Mouse (Mus musculus) stomach, postnatal 0 days (tissue): ENCODE data around the gene Cdt1. TPM values are rescaled to one million over a fixed set of nuclear protein-coding genes. Genes with fewer than 3 reads are reported as not detected.
A peak's percentile ranks its signal among the peaks of the same experiment; 100 is the strongest.

Experiments used
- ATAC-seq: fragments of 200-750 bp; cut with Nextera tagmentation; 2 replicates; pipeline ENCODE4 v1.8.0; 2017; ENCODE audit not compliant: low FRiP score, low TSS enrichment
- DNase-seq: peaks from one replicate; pipeline ENCODE4 v3.0.0-alpha.2; 2016; ENCODE audit warnings: low spot score
- H3K27ac ChIP-seq: fragments of 300-500 bp; sonication (generic); replicated peaks from 2 replicates; pipeline ENCODE4 v1.5.1; 2014; ENCODE audit warnings: mild to moderate bottlenecking, control low read depth
- H3K27me3 ChIP-seq: fragments of 300-500 bp; sonication (generic); 2 replicates; pipeline ENCODE4 v1.6.1; 2014; ENCODE audit warnings: low read length; ENCODE audit not compliant: control insufficient read depth, insufficient read depth
- H3K36me3 ChIP-seq: fragments of 300-500 bp; sonication (generic); 2 replicates; pipeline ENCODE4 v1.6.1; 2014; ENCODE audit warnings: low read length, mixed read lengths; ENCODE audit not compliant: control insufficient read depth, insufficient read depth
- H3K4me1 ChIP-seq: fragments of 300-500 bp; sonication (generic); replicated peaks from 2 replicates; pipeline ENCODE4 v1.6.1; 2014; ENCODE audit warnings: antibody characterized with exemption; ENCODE audit not compliant: control insufficient read depth, insufficient read depth
- H3K4me2 ChIP-seq: fragments of 300-500 bp; sonication (generic); replicated peaks from 2 replicates; pipeline ENCODE4 v1.6.1; 2014; ENCODE audit warnings: low read depth, mild to moderate bottlenecking, control low read depth, moderate library complexity
- H3K4me3 ChIP-seq: fragments of 300-500 bp; sonication (generic); 2 replicates; pipeline ENCODE4 v1.5.1; 2014; ENCODE audit warnings: low read depth, low read length, control low read depth
- H3K9ac ChIP-seq: fragments of 300-500 bp; sonication (generic); 2 replicates; pipeline ENCODE4 v1.6.1; 2014; ENCODE audit warnings: mild to moderate bottlenecking, low read length, control low read depth, mixed read lengths
- H3K9me3 ChIP-seq: fragments of 300-500 bp; sonication (generic); 2 replicates; pipeline ENCODE4 v1.6.1; 2016; ENCODE audit warnings: low read length; ENCODE audit not compliant: control insufficient read depth
- CTCF ChIP-seq: IDR thresholded peaks from 2 replicates; pipeline ENCODE4 v1.5.1; 2016; ENCODE audit warnings: antibody characterized with exemption, low read depth, mild to moderate bottlenecking, moderate library complexity
- EP300 ChIP-seq: optimal IDR thresholded peaks from 2 replicates; pipeline ENCODE3; 2016; ENCODE audit warnings: antibody characterized with exemption
- WGBS: fragments of 180-500 bp; shearing (Covaris S2); extraction: QIAGEN DNeasy Blood & Tissue Kit; methylation state at CpG from one replicate; pipeline ENCODE4 v1.1.7; 2014; 5-methylcytosine and 5-hydroxymethylcytosine counted together
- polyA plus RNA-seq: library from polyadenylated mRNA; unstranded; fragments of >200 nt; fragmentation: Nextera tagmentation; extraction: Ambion mirVana; gene quantifications from 2 replicates; pipeline ENCODE4 v1.2.1, GENCODE M21; 2015

The Cdt1 gene
- polyA plus RNA-seq, 1 experiment from 2014 or later: 11.8 TPM

DNA sequence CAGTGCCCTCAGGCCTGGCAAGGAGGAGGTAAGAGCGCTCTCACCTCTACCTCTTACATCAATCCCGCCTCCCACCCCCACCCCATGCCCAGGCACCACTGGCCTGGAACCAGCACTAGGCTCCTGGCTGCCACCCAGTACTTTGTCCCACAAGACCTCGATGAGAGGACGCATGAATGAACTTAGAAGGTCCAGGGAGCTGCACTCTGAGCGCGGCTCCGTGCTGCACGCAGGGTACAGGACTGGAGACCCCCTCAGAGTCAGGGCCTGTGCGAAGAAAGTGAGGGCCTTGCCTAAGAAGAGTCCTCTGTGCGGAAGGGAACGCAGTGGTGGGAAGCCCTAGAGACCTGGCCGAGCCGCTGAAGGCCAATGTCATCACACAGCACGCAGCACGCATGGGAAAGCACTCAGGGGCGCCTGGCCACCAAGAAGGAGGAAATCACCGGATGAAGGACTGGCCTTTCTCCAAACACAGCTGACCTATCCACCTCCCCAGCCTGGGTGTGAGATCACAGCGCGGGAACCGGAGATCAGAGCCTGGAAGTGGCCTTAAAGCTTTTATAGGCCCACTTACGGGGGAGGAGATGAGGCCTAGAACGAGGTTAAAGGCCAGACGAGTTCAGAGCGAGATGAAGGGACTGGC lies 20.9 kb upstream of the Cdt1 start:
- ATAC-seq: no peak
- DNase-seq: no peak
- Histone ChIP-seq H3K4me1 (peaks cover 6% of the 10 kb centered on the region; the same call in 1 of the 2 replicates), H3K27ac (no peak overlapping the region), H3K27me3 (no peaks in the 10 kb centered on the region), H3K36me3 (no peaks in the 10 kb centered on the region), H3K4me3 (no peak overlapping the region), H3K9me3 (no peaks in the 10 kb centered on the region), H3K9ac (peak overlapping the region; percentile 41; the same call in 1 of the 2 replicates), H3K4me2 (peak overlapping the region; percentile 8; the same call in 1 of the 2 replicates)
- 66% methylated on average over 24 of the region's 24 CpGs for WGBS
- no peak for TF ChIP-seq EP300
- no peak for TF ChIP-seq CTCF

DNA sequence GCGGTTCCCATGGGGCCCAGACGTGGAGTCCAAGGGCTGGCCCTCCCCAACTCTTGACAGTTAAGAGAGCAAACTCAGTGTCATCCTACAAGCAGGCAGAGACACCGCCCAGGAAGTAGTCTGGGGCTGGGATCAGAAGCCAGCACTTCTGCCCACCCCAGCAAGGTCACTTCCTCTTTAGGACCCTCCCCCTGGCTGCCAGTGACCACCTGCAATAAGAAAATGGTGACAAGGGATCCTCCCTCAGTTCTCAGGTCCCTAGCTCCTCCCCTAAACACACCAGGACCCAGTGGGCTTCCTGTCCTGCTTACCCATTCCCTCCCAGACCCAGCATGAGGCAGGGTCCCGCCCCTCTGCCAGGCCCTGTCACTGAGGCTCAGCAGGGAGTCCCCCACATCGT lies 20.0 kb upstream of the Cdt1 start:
- H3K4me3 ChIP-seq: no peak overlapping the region
- TF ChIP-seq CTCF (no peak), EP300 (no peak)
- H3K4me2 ChIP-seq: no peak overlapping the region; the same call in 1 of the 2 replicates
- H3K27me3 ChIP-seq: no peaks in the 10 kb centered on the region
- no peak for DNase-seq
- H3K4me1 ChIP-seq: peaks cover 6% of the 10 kb centered on the region; the same call in 1 of the 2 replicates
- no peaks in the 10 kb centered on the region for H3K36me3 ChIP-seq
- ATAC-seq: no peak
- no peaks in the 10 kb centered on the region for H3K9me3 ChIP-seq
- peak overlapping the region; percentile 1 for H3K27ac ChIP-seq
- WGBS: 39% methylated on average over 5 of the region's 5 CpGs
- 0 out of 2 replicates have a peak overlapping the region, but pooled peaks have one; percentile 13 for H3K9ac ChIP-seq

- Histone ChIP-seq H3K36me3 (no peaks in the 10 kb centered on the region), H3K4me2 (no peak overlapping the region), H3K4me1 (peaks cover 6% of the 10 kb centered on the region; the same call in 1 of the 2 replicates), H3K27ac (peak overlapping the region; percentile 1), H3K9me3 (no peaks in the 10 kb centered on the region), H3K4me3 (no peak overlapping the region), H3K9ac (no peak overlapping the region; the same call in 1 of the 2 replicates), H3K27me3 (no peaks in the 10 kb centered on the region)
- ATAC-seq (no peak), DNase-seq (no peak)
- 68% methylated on average over 13 of the region's 13 CpGs for WGBS
- TF ChIP-seq CTCF: no peak
Observed at GRCm38 (mm10) chr8:122548331-122548730, 19.5 kb upstream of the Cdt1 start.

- H3K9ac ChIP-seq: no peak overlapping the region
- H3K27me3 ChIP-seq: no peaks in the 10 kb centered on the region
- H3K4me2 ChIP-seq: peak overlapping the region; percentile 95; the same call in 1 of the 2 replicates
- WGBS: 45% methylated on average over 3 of the region's 3 CpGs
- H3K9me3 ChIP-seq: no peaks in the 10 kb centered on the region
- no peaks in the 10 kb centered on the region for H3K36me3 ChIP-seq
- DNase-seq (no peak), ATAC-seq (no peak)
- H3K4me1 ChIP-seq: peaks cover 6% of the 10 kb centered on the region; the same call in 1 of the 2 replicates
- peak overlapping the region; percentile 75 for H3K27ac ChIP-seq
- H3K4me3 ChIP-seq: 0 out of 2 replicates have a peak overlapping the region, but pooled peaks have one; percentile 72
- no peak for TF ChIP-seq EP300
- TF ChIP-seq CTCF: no peak
Observed at GRCm38 (mm10) chr8:122548891-122549439, 18.9 kb upstream of the Cdt1 start.

DNA sequence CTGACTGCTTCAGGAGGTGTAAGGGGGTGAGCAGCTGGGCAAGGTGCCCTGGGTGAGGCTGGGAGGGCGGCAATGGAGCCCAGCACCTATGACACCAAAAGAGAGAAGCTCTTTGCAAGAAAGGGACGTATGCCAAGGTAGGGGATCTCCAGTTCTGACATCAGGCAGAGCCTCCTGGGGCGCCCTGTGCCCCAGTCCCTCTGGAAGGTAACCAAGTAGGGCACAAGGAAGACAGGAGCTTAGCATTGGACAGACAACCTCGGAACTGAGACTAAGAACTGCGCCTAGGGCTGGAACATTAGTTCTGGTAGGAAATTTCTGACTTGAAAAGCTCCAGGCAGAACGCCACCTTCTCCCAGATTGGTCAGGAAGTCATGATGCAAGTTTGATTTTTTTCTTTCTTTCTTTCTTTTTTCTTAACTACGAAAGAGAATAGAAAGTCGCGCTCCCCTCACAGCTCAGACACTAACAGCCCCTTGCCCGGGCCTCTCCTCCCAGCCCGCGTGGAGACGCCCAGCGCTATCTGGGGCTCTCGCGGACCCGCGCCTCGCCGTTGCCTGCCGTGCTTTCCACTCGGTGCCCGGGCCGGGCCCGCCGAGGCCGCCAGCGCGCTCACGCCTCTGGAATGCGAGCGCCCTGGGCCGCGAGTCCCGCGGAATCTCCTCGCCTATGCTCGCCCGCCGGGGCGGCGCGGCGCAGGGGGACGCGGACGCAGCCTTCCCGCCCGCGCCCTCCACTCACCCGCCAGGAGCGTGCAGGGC lies 17.4 kb upstream of the Cdt1 start:
- peak overlapping the region; percentile 93 for H3K27ac ChIP-seq
- H3K4me3 ChIP-seq: peak overlapping the region; percentile 72
- H3K27me3 ChIP-seq: no peaks in the 10 kb centered on the region
- peak overlapping the region; percentile 95 for H3K4me2 ChIP-seq
- no peak for TF ChIP-seq CTCF
- TF ChIP-seq EP300: no peak
- WGBS: 2% methylated on average over 52 of the region's 52 CpGs
- ATAC-seq (peak; percentile 48), DNase-seq (peak; percentile 73)
- H3K9me3 ChIP-seq: no peaks in the 10 kb centered on the region
- H3K9ac ChIP-seq: peak overlapping the region; percentile 89
- H3K4me1 ChIP-seq: peaks cover 6% of the 10 kb centered on the region; the same call in 1 of the 2 replicates
- no peaks in the 10 kb centered on the region for H3K36me3 ChIP-seq
